Mouse (Mus musculus): ENCODE measurements at regions not wholly inside any gene's neighbourhood (a gene's known extent, or its start where the extent isn't known, plus 50 kb on each side); places are given as distances from the start of the nearest gene placed in this dataset.

DNA sequence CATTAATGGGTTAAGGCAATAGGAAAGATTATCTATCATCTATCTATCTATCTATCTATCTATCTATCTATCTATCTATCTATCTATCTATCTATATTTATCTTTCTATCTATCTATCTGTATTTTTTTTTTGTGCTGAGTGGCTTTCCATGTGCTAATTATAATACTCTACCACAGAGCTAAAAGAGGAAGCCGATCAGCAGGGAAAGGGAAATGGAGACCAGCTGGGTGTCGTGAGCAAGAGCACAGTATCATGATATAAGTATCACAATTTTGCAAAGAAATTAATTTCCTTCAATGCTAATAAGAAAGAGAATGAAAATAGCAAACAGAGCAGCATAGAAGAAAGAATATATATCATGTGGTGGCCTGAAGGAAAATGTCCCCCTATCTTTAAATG, 69.6 kb downstream of the Cldn1 start:
- no peak for ATAC-seq (ENCODE audit: insufficient number of reproducible peaks, insufficient read depth, low FRiP score, low TSS enrichment)
- no peak overlapping the region for H3K4me3 ChIP-seq
- no peak overlapping the region for H3K9ac ChIP-seq
- no peaks in the 10 kb centered on the region for H3K4me1 ChIP-seq
- no peaks in the 10 kb centered on the region for H3K27me3 ChIP-seq
- no peak overlapping the region for H3K4me2 ChIP-seq (replicated peaks)
- H3K27ac ChIP-seq: no peak overlapping the region
- WGBS: 68% methylated on average over 2 of the region's 2 CpGs
- no peaks in the 10 kb centered on the region for H3K9me3 ChIP-seq
- H3K36me3 ChIP-seq: no peaks in the 10 kb centered on the region

DNA sequence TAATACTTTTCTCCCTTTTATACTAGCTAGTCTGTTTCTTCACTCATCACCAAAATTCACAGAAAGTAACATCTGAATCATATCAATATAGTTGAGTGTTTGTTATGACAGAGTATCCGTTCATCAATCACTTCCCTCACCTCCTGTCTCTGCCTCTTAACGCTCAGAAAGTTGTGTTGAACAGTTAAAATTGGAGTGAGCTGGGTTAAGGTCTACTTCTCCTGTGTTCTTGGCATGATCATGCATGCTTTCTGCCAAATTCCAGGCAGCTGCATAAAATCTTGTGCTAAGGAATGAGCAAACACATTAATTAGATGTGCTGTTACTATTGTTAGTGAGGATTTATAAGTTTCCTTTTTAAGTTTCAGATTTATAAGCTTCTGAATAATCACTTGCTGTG, 79.9 kb downstream of the Cldn1 start:
- H3K27me3 ChIP-seq: no peaks in the 10 kb centered on the region
- H3K4me2 ChIP-seq (replicated peaks): no peak overlapping the region
- no peak overlapping the region for H3K27ac ChIP-seq
- H3K4me1 ChIP-seq: no peaks in the 10 kb centered on the region
- 74% methylated on average over 2 of the region's 2 CpGs for WGBS
- H3K9me3 ChIP-seq: no peaks in the 10 kb centered on the region
- ATAC-seq (ENCODE audit: insufficient number of reproducible peaks, insufficient read depth, low FRiP score, low TSS enrichment): no peak
- no peak overlapping the region for H3K9ac ChIP-seq
- H3K4me3 ChIP-seq: no peak overlapping the region
- H3K36me3 ChIP-seq: no peaks in the 10 kb centered on the region

DNA sequence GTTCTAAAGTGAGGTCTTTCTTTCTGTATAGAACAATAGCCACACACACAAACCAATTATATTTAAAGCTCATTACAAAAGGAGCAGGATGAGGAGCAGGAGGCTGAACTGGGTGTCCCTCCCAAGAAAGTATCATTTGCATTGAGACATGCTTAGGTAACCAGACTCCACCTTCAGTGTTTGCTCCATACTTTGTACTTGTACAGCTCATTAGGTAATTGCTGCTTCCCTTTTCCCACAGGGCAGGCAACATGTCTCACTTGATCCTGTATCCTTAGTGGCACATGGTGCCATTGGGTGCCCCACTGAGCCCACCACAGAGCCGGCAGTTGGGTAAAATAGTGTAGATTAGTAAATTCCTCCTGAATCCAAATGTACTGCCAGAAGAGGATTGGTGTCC, 86.0 kb downstream of the Cldn1 start:
- Histone ChIP-seq H3K4me3 (no peak overlapping the region), H3K9me3 (no peaks in the 10 kb centered on the region), H3K9ac (no peak overlapping the region), H3K36me3 (no peaks in the 10 kb centered on the region), H3K27ac (no peak overlapping the region), H3K27me3 (no peaks in the 10 kb centered on the region), H3K4me2 (replicated peaks) (no peak overlapping the region), H3K4me1 (no peaks in the 10 kb centered on the region)
- 87% methylated on average over 1 of the region's 1 CpGs for WGBS
- no peak for ATAC-seq (ENCODE audit: insufficient number of reproducible peaks, insufficient read depth, low FRiP score, low TSS enrichment)

DNA sequence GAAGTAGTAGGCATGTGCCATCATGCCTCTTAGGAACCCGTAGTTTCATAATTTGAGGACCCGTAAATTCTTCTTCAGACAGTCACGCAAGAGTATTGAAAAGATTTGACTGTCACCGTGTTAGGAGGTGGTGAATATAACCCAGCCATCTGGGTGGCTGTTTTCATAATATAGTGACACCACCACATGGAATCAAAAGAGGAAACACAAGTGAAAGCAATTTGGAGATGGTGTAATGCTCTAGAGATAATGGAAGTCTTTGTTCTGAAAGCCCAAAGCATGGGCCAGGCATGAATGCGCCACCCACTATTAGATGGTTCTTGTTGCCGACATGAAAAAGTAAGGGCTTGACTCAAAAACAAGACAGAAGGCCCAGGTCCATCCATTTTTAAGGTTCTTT, 86.9 kb downstream of the Cldn1 start:
- Histone ChIP-seq H3K36me3 (no peaks in the 10 kb centered on the region), H3K4me2 (replicated peaks) (no peak overlapping the region), H3K27me3 (no peaks in the 10 kb centered on the region), H3K4me3 (no peak overlapping the region), H3K9ac (no peak overlapping the region), H3K27ac (no peak overlapping the region), H3K9me3 (no peaks in the 10 kb centered on the region), H3K4me1 (no peaks in the 10 kb centered on the region)
- 88% methylated on average over 6 of the region's 6 CpGs for whole genome bisulfite sequencing
- ATAC-seq (ENCODE audit: insufficient number of reproducible peaks, insufficient read depth, low FRiP score, low TSS enrichment): no peak

GRCm38 (mm10) chr16:26282418-26282817, 89.2 kb downstream of the Cldn1 start:
- no peak overlapping the region for H3K9ac ChIP-seq
- H3K9me3 ChIP-seq: no peaks in the 10 kb centered on the region
- H3K36me3 ChIP-seq: no peaks in the 10 kb centered on the region
- no peak overlapping the region for H3K4me3 ChIP-seq
- no peak for ATAC-seq (ENCODE audit: insufficient number of reproducible peaks, insufficient read depth, low FRiP score, low TSS enrichment)
- 30% methylated on average over 1 of the region's 1 CpGs for WGBS
- H3K27ac ChIP-seq: no peak overlapping the region
- H3K4me1 ChIP-seq: no peaks in the 10 kb centered on the region
- no peaks in the 10 kb centered on the region for H3K27me3 ChIP-seq
- H3K4me2 ChIP-seq (replicated peaks): no peak overlapping the region

DNA sequence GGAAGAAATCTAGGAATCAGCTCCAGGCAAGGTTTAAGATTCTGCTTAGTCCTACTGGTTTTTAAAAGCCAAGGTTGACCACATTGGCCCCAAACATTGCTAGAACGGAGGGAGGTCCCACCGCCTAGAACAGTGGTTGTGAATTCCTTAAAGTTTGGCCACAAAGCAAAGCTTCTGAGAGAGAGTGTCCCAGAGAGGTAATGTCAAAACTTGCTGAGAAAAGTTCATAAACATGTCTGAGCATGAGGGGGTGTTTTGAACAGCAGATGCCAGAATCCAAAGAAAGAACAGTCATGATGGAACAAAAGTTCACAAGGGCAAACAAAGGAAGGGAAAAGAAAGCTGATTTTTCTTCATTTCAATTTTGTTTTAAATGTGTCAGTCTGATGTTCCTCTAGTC, 90.1 kb downstream of the Cldn1 start:
- Histone ChIP-seq H3K4me1 (no peaks in the 10 kb centered on the region), H3K27ac (no peak overlapping the region), H3K9me3 (no peaks in the 10 kb centered on the region), H3K4me2 (replicated peaks) (no peak overlapping the region), H3K4me3 (no peak overlapping the region), H3K27me3 (no peaks in the 10 kb centered on the region), H3K36me3 (no peaks in the 10 kb centered on the region), H3K9ac (no peak overlapping the region)
- ATAC-seq (ENCODE audit: insufficient number of reproducible peaks, insufficient read depth, low FRiP score, low TSS enrichment): no peak
- WGBS: 68% methylated on average over 2 of the region's 2 CpGs

DNA sequence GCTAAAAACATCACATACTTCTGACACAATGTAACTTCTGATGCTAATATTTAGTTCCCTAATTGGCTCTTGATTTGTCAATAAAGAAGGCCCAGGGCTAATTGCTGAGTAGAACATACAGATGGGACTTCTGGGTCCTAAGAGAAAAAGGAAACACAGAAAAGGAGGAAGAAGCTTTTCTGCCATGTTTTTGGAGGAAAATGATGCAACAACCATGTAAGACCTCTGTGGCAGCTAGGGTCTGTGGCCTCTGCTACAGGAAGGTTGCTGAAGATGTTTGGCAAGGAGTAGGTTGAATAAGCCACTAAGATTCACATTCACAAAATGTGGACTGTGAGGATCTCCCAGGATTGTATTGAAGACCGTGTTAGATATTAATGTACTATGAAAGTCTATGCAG, 94.9 kb downstream of the Cldn1 start:
- no peaks in the 10 kb centered on the region for H3K9me3 ChIP-seq
- no peak for ATAC-seq (ENCODE audit: insufficient number of reproducible peaks, insufficient read depth, low FRiP score, low TSS enrichment)
- H3K27ac ChIP-seq: no peak overlapping the region
- no peaks in the 10 kb centered on the region for H3K4me1 ChIP-seq
- no peak overlapping the region for H3K9ac ChIP-seq
- WGBS: 77% methylated on average over 1 of the region's 1 CpGs
- no peaks in the 10 kb centered on the region for H3K36me3 ChIP-seq
- no peaks in the 10 kb centered on the region for H3K27me3 ChIP-seq
- no peak overlapping the region for H3K4me3 ChIP-seq
- no peak overlapping the region for H3K4me2 ChIP-seq (replicated peaks)

DNA sequence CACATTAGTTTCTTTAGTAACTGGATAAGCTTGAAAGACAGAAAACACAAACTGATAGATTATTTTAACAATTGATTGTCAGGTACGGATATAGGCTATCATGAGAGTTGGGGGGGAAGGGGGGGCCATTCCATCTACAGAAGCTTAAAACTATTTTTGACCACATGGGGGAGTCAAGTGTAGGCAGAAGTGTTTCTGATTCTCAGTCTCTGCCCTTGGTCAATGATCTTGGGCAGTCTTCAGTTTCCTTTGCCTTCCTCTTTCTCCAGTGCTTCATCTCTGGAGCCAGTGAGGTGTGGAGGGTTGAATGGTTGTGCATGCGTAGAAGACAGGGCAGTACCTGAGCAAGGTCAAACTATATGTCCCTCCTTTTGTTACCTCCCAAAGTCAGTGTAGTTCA, 118.8 kb downstream of the Cldn1 start:
- Histone ChIP-seq H3K4me1 (no peaks in the 10 kb centered on the region), H3K9me3 (no peaks in the 10 kb centered on the region), H3K27me3 (no peaks in the 10 kb centered on the region), H3K36me3 (no peaks in the 10 kb centered on the region), H3K9ac (no peak overlapping the region), H3K4me2 (replicated peaks) (no peak overlapping the region), H3K27ac (no peak overlapping the region), H3K4me3 (no peak overlapping the region)
- no peak for ATAC-seq (ENCODE audit: insufficient number of reproducible peaks, insufficient read depth, low FRiP score, low TSS enrichment)
- 76% methylated on average over 2 of the region's 2 CpGs for WGBS

DNA sequence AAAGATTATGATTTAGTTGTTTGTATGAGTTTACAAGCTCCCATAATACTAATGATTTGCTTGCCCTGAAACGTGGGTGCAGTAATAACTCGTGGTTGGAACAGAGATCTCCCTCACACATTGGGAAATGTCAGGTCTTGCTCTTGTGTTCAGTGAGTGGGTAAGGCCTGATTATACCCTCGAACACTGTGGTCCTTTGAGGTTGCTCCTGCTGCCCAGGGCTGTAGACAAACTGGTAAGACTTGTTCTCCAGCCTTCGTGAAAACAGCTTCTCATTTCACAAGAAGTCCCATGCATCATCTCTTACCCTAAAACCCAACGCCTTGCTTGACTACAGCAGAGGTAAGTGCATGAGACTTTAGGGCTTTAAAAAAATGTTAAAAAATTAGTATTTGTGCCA, 119.9 kb downstream of the Cldn1 start:
- Histone ChIP-seq H3K36me3 (no peaks in the 10 kb centered on the region), H3K4me1 (no peaks in the 10 kb centered on the region), H3K27ac (no peak overlapping the region), H3K9ac (no peak overlapping the region), H3K4me3 (no peak overlapping the region), H3K9me3 (no peaks in the 10 kb centered on the region), H3K4me2 (replicated peaks) (no peak overlapping the region), H3K27me3 (no peaks in the 10 kb centered on the region)
- no peak for ATAC-seq (ENCODE audit: insufficient number of reproducible peaks, insufficient read depth, low FRiP score, low TSS enrichment)
- WGBS: 52% methylated on average over 5 of the region's 5 CpGs

DNA sequence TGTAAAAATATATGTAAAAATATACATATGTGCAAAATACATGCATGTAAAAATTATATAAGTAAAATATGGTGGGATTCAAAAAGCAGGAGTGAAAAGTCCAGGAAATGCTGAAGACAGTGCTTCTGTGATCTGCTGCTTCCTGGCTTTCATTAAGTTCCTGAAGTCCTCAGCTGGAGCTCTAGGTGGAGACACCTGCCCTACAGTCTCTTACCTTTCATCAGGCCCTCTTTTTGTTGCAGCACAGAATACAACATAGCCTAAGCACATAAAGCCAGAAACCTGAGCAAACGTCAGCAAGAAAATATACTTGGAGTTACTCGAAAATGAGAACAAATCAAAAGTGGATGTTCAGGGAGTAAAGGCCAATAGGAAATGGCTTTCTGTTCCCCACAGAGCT, 120.6 kb downstream of the Cldn1 start:
- no peaks in the 10 kb centered on the region for H3K4me1 ChIP-seq
- ATAC-seq (ENCODE audit: insufficient number of reproducible peaks, insufficient read depth, low FRiP score, low TSS enrichment): no peak
- no peak overlapping the region for H3K27ac ChIP-seq
- no peaks in the 10 kb centered on the region for H3K9me3 ChIP-seq
- H3K4me3 ChIP-seq: no peak overlapping the region
- no peaks in the 10 kb centered on the region for H3K36me3 ChIP-seq
- H3K4me2 ChIP-seq (replicated peaks): no peak overlapping the region
- 82% methylated on average over 2 of the region's 2 CpGs for WGBS
- no peak overlapping the region for H3K9ac ChIP-seq
- no peaks in the 10 kb centered on the region for H3K27me3 ChIP-seq

DNA sequence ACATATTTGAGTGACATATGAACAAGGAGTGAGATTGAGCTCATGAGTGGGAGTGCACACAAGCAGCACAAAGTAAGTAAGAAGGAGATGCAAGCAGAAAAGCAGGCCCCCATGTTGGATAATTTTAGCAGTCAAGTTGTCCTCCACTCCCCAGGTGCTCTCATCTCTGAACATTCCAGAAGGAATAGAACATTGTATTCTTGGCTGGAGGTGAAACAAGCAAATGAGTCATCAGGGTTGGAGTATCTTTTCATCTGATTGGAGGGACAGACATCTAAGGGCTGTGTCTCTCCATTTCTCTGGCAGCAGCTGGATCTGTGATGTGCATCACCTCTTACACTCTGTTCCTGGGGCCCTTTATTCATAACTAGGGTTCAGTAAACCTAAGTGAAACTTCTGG, 122.7 kb downstream of the Cldn1 start:
- ATAC-seq (ENCODE audit: insufficient number of reproducible peaks, insufficient read depth, low FRiP score, low TSS enrichment): no peak
- Histone ChIP-seq H3K27ac (no peak overlapping the region), H3K4me3 (no peak overlapping the region), H3K4me2 (replicated peaks) (no peak overlapping the region), H3K9me3 (no peaks in the 10 kb centered on the region), H3K4me1 (no peaks in the 10 kb centered on the region), H3K9ac (no peak overlapping the region), H3K27me3 (no peaks in the 10 kb centered on the region), H3K36me3 (no peaks in the 10 kb centered on the region)

DNA sequence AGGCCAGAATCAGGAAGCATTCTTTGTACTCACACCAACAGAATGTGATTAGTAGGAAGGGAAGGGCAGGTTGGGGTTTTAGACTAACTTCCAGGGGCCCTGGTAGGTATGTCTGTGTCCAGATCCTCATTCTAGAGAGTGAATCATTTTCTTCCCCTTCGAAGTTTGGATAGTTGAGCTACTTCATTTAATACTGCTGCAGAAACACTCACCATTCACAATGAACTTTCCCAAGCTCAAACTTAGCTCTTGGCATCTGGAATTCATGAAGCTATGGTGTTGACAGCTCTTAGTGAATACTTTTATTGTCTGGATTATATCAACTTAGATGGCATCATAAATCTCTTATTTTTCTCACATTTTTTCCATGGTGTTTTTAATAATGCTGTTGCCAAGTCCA, 123.7 kb downstream of the Cldn1 start:
- H3K27ac ChIP-seq: no peak overlapping the region
- no peaks in the 10 kb centered on the region for H3K27me3 ChIP-seq
- H3K4me1 ChIP-seq: no peaks in the 10 kb centered on the region
- H3K36me3 ChIP-seq: no peaks in the 10 kb centered on the region
- H3K9me3 ChIP-seq: no peaks in the 10 kb centered on the region
- no peak for ATAC-seq (ENCODE audit: insufficient number of reproducible peaks, insufficient read depth, low FRiP score, low TSS enrichment)
- H3K4me3 ChIP-seq: no peak overlapping the region
- H3K4me2 ChIP-seq (replicated peaks): no peak overlapping the region
- H3K9ac ChIP-seq: no peak overlapping the region
- 50% methylated on average over 1 of the region's 1 CpGs for WGBS

DNA sequence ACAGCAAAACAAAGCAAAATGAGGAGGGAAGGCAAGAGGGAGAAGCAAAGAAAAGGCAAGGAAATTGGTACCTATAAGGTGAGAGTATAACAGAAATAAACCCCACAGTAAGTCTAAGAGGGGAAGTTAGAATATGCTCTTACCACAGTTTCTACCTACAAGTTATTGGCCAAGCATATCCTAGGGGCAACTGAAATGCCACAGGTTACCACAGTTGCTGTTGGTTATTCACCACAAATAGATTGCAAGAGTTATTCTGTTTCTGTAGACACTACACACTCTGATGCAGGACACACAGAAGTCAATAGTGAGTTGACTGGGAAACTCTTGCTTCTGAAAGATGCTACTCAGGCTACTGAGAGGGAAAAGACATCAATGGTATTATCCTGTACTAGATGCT, 129.7 kb upstream of the P3h2 start:
- Histone ChIP-seq H3K9me3 (no peaks in the 10 kb centered on the region), H3K4me1 (no peaks in the 10 kb centered on the region), H3K27me3 (no peaks in the 10 kb centered on the region), H3K36me3 (no peaks in the 10 kb centered on the region), H3K4me3 (no peak overlapping the region), H3K27ac (no peak overlapping the region), H3K4me2 (replicated peaks) (no peak overlapping the region), H3K9ac (no peak overlapping the region)
- no peak for ATAC-seq (ENCODE audit: insufficient number of reproducible peaks, insufficient read depth, low FRiP score, low TSS enrichment)

Data from embryonic facial prominence, embryonic 12.5 days (tissue).